Mouse (Mus musculus) cerebellum, adult 2 months (tissue): ENCODE results near the gene Gm20897.
"Not testable (repeated sequence)": the region's sequence is repeated elsewhere in the genome, so short reads cannot be mapped to it uniquely, and the experiment has no call there.

Source experiments
- CTCF ChIP-seq: fragments of 200-500 bp; IDR thresholded peaks from 2 replicates; pipeline ENCODE4 v1.5.1; 2011; ENCODE audit warnings: low read depth, mild to moderate bottlenecking, control low read depth, low read length, moderate library complexity, borderline replicate concordance; ENCODE audit not compliant: insufficient read depth
- POLR2A ChIP-seq: fragments of 200-500 bp; IDR thresholded peaks from 2 replicates; pipeline ENCODE4 v1.6.1; 2011; ENCODE audit warnings: low read length, control low read depth, borderline replicate concordance; ENCODE audit not compliant: insufficient read depth

DNA sequence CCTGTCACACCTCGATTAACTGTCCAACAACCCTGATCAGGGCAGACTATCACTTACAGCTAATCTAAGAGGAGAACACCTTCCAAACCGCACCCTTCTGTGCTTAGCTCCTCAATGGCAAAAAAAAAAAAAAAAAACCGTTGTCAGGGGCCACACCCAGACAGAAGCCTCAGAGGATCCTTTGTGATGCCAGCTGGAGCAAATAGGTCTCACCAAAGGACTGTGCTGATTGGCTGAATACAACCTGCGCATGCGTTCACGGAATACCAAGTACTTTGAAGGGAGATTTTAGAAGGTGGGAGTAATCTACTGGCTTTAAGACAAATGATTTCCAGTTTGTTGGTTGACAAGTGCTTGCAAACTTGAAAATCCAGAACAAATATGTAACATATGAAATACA is at the start of gene Gm20897:
- not testable (repeated sequence) for TF ChIP-seq POLR2A, CTCF
